Mouse (Mus musculus): Measurements from ENCODE around the gene Ppp1r12a. TPM values are rescaled to one million over a fixed set of nuclear protein-coding genes. Genes with fewer than 3 reads are reported as not detected.

Gene Ppp1r12a
- polyA plus RNA-seq, 1 experiment, result 17.5 TPM

- H3K79me3 ChIP-seq (ENCODE audit: low read depth), result peaks cover 99% of the 10 kb centered on the region
- H3K4me3 ChIP-seq (ENCODE audit: insufficient read depth, poor library complexity, severe bottlenecking), result no peak overlapping the region
- H3K79me2 ChIP-seq (ENCODE audit: control insufficient read depth, insufficient read depth), result peaks cover 100% of the 10 kb centered on the region
- no peak for TF ChIP-seq CEBPB (IDR thresholded peaks at IDR 0.05; ENCODE audit: low read depth)
- no peak for TF ChIP-seq USF1 (IDR thresholded peaks at IDR 0.05; ENCODE audit: low read depth)
- no peak for TF ChIP-seq MYOD1 (IDR thresholded peaks at IDR 0.05; ENCODE audit: control insufficient read depth, insufficient read length, low read depth)
- TF ChIP-seq FOSL1 (IDR thresholded peaks at IDR 0.05; ENCODE audit: insufficient read depth, low read length, poor library complexity, severe bottlenecking), result no peak
- TF ChIP-seq CTCF (IDR thresholded peaks at IDR 0.05; ENCODE audit: control insufficient read depth, insufficient read depth, insufficient read length), result no peak
- TF ChIP-seq MAX (IDR thresholded peaks at IDR 0.05), result no peak
- TF ChIP-seq MYOG (IDR thresholded peaks at IDR 0.05; ENCODE audit: control insufficient read depth, extremely low read depth, insufficient read length), result no peak
- H3K27me3 ChIP-seq (ENCODE audit: control insufficient read depth, insufficient read depth, insufficient read length), result no peaks in the 10 kb centered on the region
- H3ac ChIP-seq (ENCODE audit: control insufficient read depth, insufficient read length, low read depth), result no peak overlapping the region
- H3K36me3 ChIP-seq (ENCODE audit: control insufficient read depth, insufficient read depth), result no peaks in the 10 kb centered on the region
These were observed 18.3 kb downstream of the Ppp1r12a start for GRCm38 (mm10) chr10:108180313-108180712.

- Histone ChIP-seq H3K79me3 (ENCODE audit: low read depth) (peaks cover 94% of the 10 kb centered on the region), H3K4me3 (ENCODE audit: insufficient read depth, poor library complexity, severe bottlenecking) (no peak overlapping the region), H3ac (ENCODE audit: control insufficient read depth, insufficient read length, low read depth) (no peak overlapping the region), H3K36me3 (ENCODE audit: control insufficient read depth, insufficient read depth) (no peaks in the 10 kb centered on the region), H3K79me2 (ENCODE audit: control insufficient read depth, insufficient read depth) (peaks cover 100% of the 10 kb centered on the region), H3K27me3 (ENCODE audit: control insufficient read depth, insufficient read depth, insufficient read length) (no peaks in the 10 kb centered on the region)
- TF ChIP-seq MYOD1 (IDR thresholded peaks at IDR 0.05; ENCODE audit: control insufficient read depth, insufficient read length, low read depth) (no peak), MAX (IDR thresholded peaks at IDR 0.05) (no peak), MYOG (IDR thresholded peaks at IDR 0.05; ENCODE audit: control insufficient read depth, extremely low read depth, insufficient read length) (no peak), CEBPB (IDR thresholded peaks at IDR 0.05; ENCODE audit: low read depth) (no peak), FOSL1 (IDR thresholded peaks at IDR 0.05; ENCODE audit: insufficient read depth, low read length, poor library complexity, severe bottlenecking) (no peak)
These were observed 19.9 kb downstream of the Ppp1r12a start for GRCm38 (mm10) chr10:108181893-108182292.

DNA sequence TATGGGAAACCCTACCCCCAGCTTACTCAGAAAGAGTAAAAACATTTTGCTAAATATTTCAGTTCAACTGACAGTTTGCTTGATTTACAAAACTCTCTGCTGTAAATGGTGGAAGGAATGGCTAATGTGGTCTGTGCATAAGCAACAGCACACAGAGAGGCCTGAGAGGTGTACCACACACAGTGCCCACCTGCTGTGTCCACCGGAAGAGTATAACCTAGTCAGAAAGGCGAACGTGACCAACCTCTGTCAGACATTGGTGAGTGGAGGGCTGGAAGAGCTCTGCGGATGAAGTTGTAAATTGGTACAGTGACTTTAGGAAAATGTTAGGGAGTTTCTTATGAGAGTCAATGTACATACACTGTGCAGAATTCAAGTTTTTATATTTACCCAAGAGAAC, 20.4 kb downstream of the Ppp1r12a start:
- Histone ChIP-seq H3K27me3 (ENCODE audit: control insufficient read depth, insufficient read depth, insufficient read length) (no peaks in the 10 kb centered on the region), H3K79me2 (ENCODE audit: control insufficient read depth, insufficient read depth) (peaks cover 100% of the 10 kb centered on the region), H3K4me3 (ENCODE audit: insufficient read depth, poor library complexity, severe bottlenecking) (no peak overlapping the region), H3ac (ENCODE audit: control insufficient read depth, insufficient read length, low read depth) (no peak overlapping the region), H3K36me3 (ENCODE audit: control insufficient read depth, insufficient read depth) (no peaks in the 10 kb centered on the region), H3K79me3 (ENCODE audit: low read depth) (peaks cover 93% of the 10 kb centered on the region)
- TF ChIP-seq MYOG (IDR thresholded peaks at IDR 0.05; ENCODE audit: control insufficient read depth, extremely low read depth, insufficient read length) (no peak), FOSL1 (IDR thresholded peaks at IDR 0.05; ENCODE audit: insufficient read depth, low read length, poor library complexity, severe bottlenecking) (no peak), MYOD1 (IDR thresholded peaks at IDR 0.05; ENCODE audit: control insufficient read depth, insufficient read length, low read depth) (no peak), USF1 (IDR thresholded peaks at IDR 0.05; ENCODE audit: low read depth) (no peak), CEBPB (IDR thresholded peaks at IDR 0.05; ENCODE audit: low read depth) (no peak), MAX (IDR thresholded peaks at IDR 0.05) (no peak), CTCF (IDR thresholded peaks at IDR 0.05; ENCODE audit: control insufficient read depth, insufficient read depth, insufficient read length) (no peak)

- Histone ChIP-seq H3ac (ENCODE audit: control insufficient read depth, insufficient read length, low read depth) (no peak overlapping the region), H3K79me2 (ENCODE audit: control insufficient read depth, insufficient read depth) (peaks cover 100% of the 10 kb centered on the region)
- no peak for TF ChIP-seq CEBPB (IDR thresholded peaks at IDR 0.05; ENCODE audit: low read depth)
These were observed 22.8 kb downstream of the Ppp1r12a start for GRCm38 (mm10) chr10:108184763-108185162.

GRCm38 (mm10) chr10:108185265-108185664, 23.3 kb downstream of the Ppp1r12a start:
- TF ChIP-seq MYOG (IDR thresholded peaks at IDR 0.05; ENCODE audit: control insufficient read depth, extremely low read depth, insufficient read length), result no peak
- no peak for TF ChIP-seq MAX (IDR thresholded peaks at IDR 0.05)
- TF ChIP-seq MYOD1 (IDR thresholded peaks at IDR 0.05; ENCODE audit: control insufficient read depth, insufficient read length, low read depth), result no peak
- TF ChIP-seq CEBPB (IDR thresholded peaks at IDR 0.05; ENCODE audit: low read depth), result no peak
- TF ChIP-seq USF1 (IDR thresholded peaks at IDR 0.05; ENCODE audit: low read depth), result no peak
- H3K79me3 ChIP-seq (ENCODE audit: low read depth), result peaks cover 88% of the 10 kb centered on the region
- peaks cover 100% of the 10 kb centered on the region for H3K79me2 ChIP-seq (ENCODE audit: control insufficient read depth, insufficient read depth)
- no peak overlapping the region for H3K4me3 ChIP-seq (ENCODE audit: insufficient read depth, poor library complexity, severe bottlenecking)
- H3K36me3 ChIP-seq (ENCODE audit: control insufficient read depth, insufficient read depth), result no peaks in the 10 kb centered on the region
- no peaks in the 10 kb centered on the region for H3K27me3 ChIP-seq (ENCODE audit: control insufficient read depth, insufficient read depth, insufficient read length)
- H3ac ChIP-seq (ENCODE audit: control insufficient read depth, insufficient read length, low read depth), result no peak overlapping the region

More at GRCm38 (mm10) chr10:108184763-108185162, 22.8 kb downstream of the Ppp1r12a start:
- peaks cover 89% of the 10 kb centered on the region for H3K79me3 ChIP-seq (ENCODE audit: low read depth)
- H3K4me3 ChIP-seq (ENCODE audit: insufficient read depth, poor library complexity, severe bottlenecking), result no peak overlapping the region
- no peaks in the 10 kb centered on the region for H3K36me3 ChIP-seq (ENCODE audit: control insufficient read depth, insufficient read depth)
- H3K27me3 ChIP-seq (ENCODE audit: control insufficient read depth, insufficient read depth, insufficient read length), result no peaks in the 10 kb centered on the region

- no peak overlapping the region for H3K4me3 ChIP-seq (ENCODE audit: insufficient read depth, poor library complexity, severe bottlenecking)
- H3K27me3 ChIP-seq (ENCODE audit: control insufficient read depth, insufficient read depth, insufficient read length), result no peaks in the 10 kb centered on the region
- peaks cover 100% of the 10 kb centered on the region for H3K79me2 ChIP-seq (ENCODE audit: control insufficient read depth, insufficient read depth)
- TF ChIP-seq CTCF (IDR thresholded peaks at IDR 0.05; ENCODE audit: control insufficient read depth, insufficient read depth, insufficient read length) (no peak), MAX (IDR thresholded peaks at IDR 0.05) (no peak), USF1 (IDR thresholded peaks at IDR 0.05; ENCODE audit: low read depth) (no peak), MYOD1 (IDR thresholded peaks at IDR 0.05; ENCODE audit: control insufficient read depth, insufficient read length, low read depth) (no peak), FOSL1 (IDR thresholded peaks at IDR 0.05; ENCODE audit: insufficient read depth, low read length, poor library complexity, severe bottlenecking) (no peak), CEBPB (IDR thresholded peaks at IDR 0.05; ENCODE audit: low read depth) (no peak), MYOG (IDR thresholded peaks at IDR 0.05; ENCODE audit: control insufficient read depth, extremely low read depth, insufficient read length) (no peak)
- H3ac ChIP-seq (ENCODE audit: control insufficient read depth, insufficient read length, low read depth), result no peak overlapping the region
- peaks cover 83% of the 10 kb centered on the region for H3K79me3 ChIP-seq (ENCODE audit: low read depth)
- no peaks in the 10 kb centered on the region for H3K36me3 ChIP-seq (ENCODE audit: control insufficient read depth, insufficient read depth)
These were observed 27.3 kb downstream of the Ppp1r12a start for GRCm38 (mm10) chr10:108189303-108189702.
